Mouse (Mus musculus): ENCODE measurements around the gene Qk. TPM values are rescaled to one million over a fixed set of nuclear protein-coding genes. Genes with fewer than 3 reads are reported as not detected.

Gene Qk
- total RNA-seq, 1 experiment: 129 TPM

- no peak for DNase-seq (ENCODE audit: low read depth, low spot score)
- in situ Hi-C loops (cut with MboI; ENCODE audit: low sequenced_read_pairs in 2 of 2, unreplicated experiment in 2 of 2): no loop called here
- no peak overlapping the region for H3K9ac ChIP-seq (ENCODE audit: insufficient read depth, low read depth, low read length, poor library complexity, severe bottlenecking)
- TF ChIP-seq MAFK (IDR thresholded peaks at IDR 0.05; ENCODE audit: insufficient read depth, low read depth, low read length): peak; percentile 55; the same call in 1 of the 2 replicates
- TF ChIP-seq ZC3H11A (IDR thresholded peaks at IDR 0.05; ENCODE audit: borderline replicate concordance, low read depth, low read length): no peak
- no peak overlapping the region for H3K27ac ChIP-seq (ENCODE audit: insufficient read depth, low read depth, low read length, poor library complexity, severe bottlenecking)
- H3K9me3 ChIP-seq (ENCODE audit: control insufficient read depth, insufficient read depth, low read depth, low read length): no peaks in the 10 kb centered on the region
- H3K4me1 ChIP-seq (ENCODE audit: control insufficient read depth in 2 of 2, insufficient read depth in 2 of 2, low read length in 2 of 2, poor library complexity in 1 of 2): peaks cover 11 to 18% of the 10 kb centered on the region in 2 experiments; a peak in 3 of 4 replicates
- 0 out of 2 replicates have a peak, but pooled peaks cover 2% of the 10 kb centered on the region for H3K36me3 ChIP-seq (ENCODE audit: control insufficient read depth, insufficient read depth, low read length, poor library complexity, severe bottlenecking)
- H3K4me3 ChIP-seq (ENCODE audit: insufficient read depth in 1 of 2, low read depth in 1 of 2, low read length in 2 of 2, poor library complexity in 1 of 2, severe bottlenecking in 1 of 2): no peak overlapping the region
Measured at GRCm38 (mm10) chr17:10332127-10332526, 12.5 kb upstream of the Qk start.

DNA sequence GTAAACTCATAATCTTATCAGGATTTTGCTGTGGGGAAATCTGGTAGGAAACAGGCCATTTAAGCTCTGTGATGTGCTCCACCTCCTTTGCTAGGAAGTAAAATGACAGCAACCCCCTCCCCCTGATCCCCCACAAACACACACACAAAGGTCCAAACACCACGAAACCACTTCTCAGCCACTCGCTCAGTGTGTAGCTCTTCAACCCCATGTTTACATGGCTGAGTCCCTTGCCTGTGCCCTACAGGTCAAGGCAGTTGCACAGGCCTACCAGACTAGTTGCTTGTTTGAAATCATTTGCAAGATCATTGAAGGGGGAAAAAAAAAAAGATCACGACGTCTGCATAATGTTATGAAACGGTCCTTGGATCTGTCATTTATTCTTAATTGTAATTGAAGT is 9.8 kb upstream of the Qk start:
- Histone ChIP-seq H3K4me3 (ENCODE audit: insufficient read depth in 1 of 2, low read depth in 1 of 2, low read length in 2 of 2, poor library complexity in 1 of 2, severe bottlenecking in 1 of 2) (no peak overlapping the region), H3K9ac (ENCODE audit: insufficient read depth, low read depth, low read length, poor library complexity, severe bottlenecking) (no peak overlapping the region), H3K9me3 (ENCODE audit: control insufficient read depth, insufficient read depth, low read depth, low read length) (no peaks in the 10 kb centered on the region), H3K36me3 (ENCODE audit: control insufficient read depth, insufficient read depth, low read length, poor library complexity, severe bottlenecking) (0 out of 2 replicates have a peak, but pooled peaks cover 2% of the 10 kb centered on the region), H3K27ac (ENCODE audit: insufficient read depth, low read depth, low read length, poor library complexity, severe bottlenecking) (no peak overlapping the region), H3K4me1 (ENCODE audit: control insufficient read depth in 2 of 2, insufficient read depth in 2 of 2, low read length in 2 of 2, poor library complexity in 1 of 2) (peaks cover 5 to 15% of the 10 kb centered on the region in 2 experiments; a peak in 3 of 4 replicates)
- TF ChIP-seq HCFC1 (IDR thresholded peaks at IDR 0.05; ENCODE audit: borderline replicate concordance, insufficient read depth, low read length) (no peak), MAFK (IDR thresholded peaks at IDR 0.05; ENCODE audit: insufficient read depth, low read depth, low read length) (no peak), ZNF384 (IDR thresholded peaks at IDR 0.05; ENCODE audit: low read depth, low read length) (no peak), ZC3H11A (IDR thresholded peaks at IDR 0.05; ENCODE audit: borderline replicate concordance, low read depth, low read length) (no peak)
- no peak for DNase-seq (ENCODE audit: low read depth, low spot score)
- in situ Hi-C loops (cut with MboI; ENCODE audit: low sequenced_read_pairs in 2 of 2, unreplicated experiment in 2 of 2): no loop called here

DNA sequence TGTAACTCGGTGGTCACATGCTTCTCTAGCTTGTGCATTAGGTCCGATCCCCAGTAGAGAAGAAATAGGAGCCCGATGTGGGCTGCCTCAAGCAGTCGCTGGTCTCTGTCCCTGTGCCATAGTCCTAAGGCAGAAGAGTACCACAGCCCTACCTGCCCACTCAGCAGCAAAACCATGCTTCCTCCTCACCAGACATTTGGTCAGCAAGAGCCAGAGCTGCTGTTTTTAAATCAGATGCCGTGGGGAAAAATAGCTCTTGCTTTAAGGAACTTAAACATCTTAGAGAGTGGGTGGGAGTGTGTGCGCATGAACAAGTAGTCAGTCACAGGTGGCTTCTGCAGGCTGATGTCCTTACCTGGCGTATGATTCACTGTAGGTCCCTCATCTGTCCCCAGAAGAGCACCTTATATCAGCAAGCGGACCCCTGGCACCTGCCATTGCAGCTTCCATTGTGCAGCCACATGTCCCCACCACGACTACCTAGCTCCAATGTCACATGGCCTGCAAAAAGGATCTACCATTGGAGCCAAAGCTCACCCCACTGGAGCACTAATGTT is 9.0 kb upstream of the Qk start:
- in situ Hi-C loops (cut with MboI; ENCODE audit: low sequenced_read_pairs in 2 of 2, unreplicated experiment in 2 of 2): no loop called here
- no peak for DNase-seq (ENCODE audit: low read depth, low spot score)
- H3K36me3 ChIP-seq (ENCODE audit: control insufficient read depth, insufficient read depth, low read length, poor library complexity, severe bottlenecking): 0 out of 2 replicates have a peak, but pooled peaks cover 2% of the 10 kb centered on the region
- TF ChIP-seq CHD2 (IDR thresholded peaks at IDR 0.05; ENCODE audit: low read depth, low read length): no peak
- no peak for TF ChIP-seq ZC3H11A (IDR thresholded peaks at IDR 0.05; ENCODE audit: borderline replicate concordance, low read depth, low read length)
- no peak for TF ChIP-seq MAFK (IDR thresholded peaks at IDR 0.05; ENCODE audit: insufficient read depth, low read depth, low read length)
- TF ChIP-seq HCFC1 (IDR thresholded peaks at IDR 0.05; ENCODE audit: borderline replicate concordance, insufficient read depth, low read length): no peak
- no peak for TF ChIP-seq ZNF384 (IDR thresholded peaks at IDR 0.05; ENCODE audit: low read depth, low read length)
- no peak overlapping the region for H3K27ac ChIP-seq (ENCODE audit: insufficient read depth, low read depth, low read length, poor library complexity, severe bottlenecking)
- no peak overlapping the region for H3K9ac ChIP-seq (ENCODE audit: insufficient read depth, low read depth, low read length, poor library complexity, severe bottlenecking)
- no peaks in the 10 kb centered on the region for H3K9me3 ChIP-seq (ENCODE audit: control insufficient read depth, insufficient read depth, low read depth, low read length)
- peaks cover 0 to 13% of the 10 kb centered on the region in 2 experiments; a peak in 2 of 4 replicates for H3K4me1 ChIP-seq (ENCODE audit: control insufficient read depth in 2 of 2, insufficient read depth in 2 of 2, low read length in 2 of 2, poor library complexity in 1 of 2)
- no peak overlapping the region for H3K4me3 ChIP-seq (ENCODE audit: insufficient read depth in 1 of 2, low read depth in 1 of 2, low read length in 2 of 2, poor library complexity in 1 of 2, severe bottlenecking in 1 of 2)

GRCm38 (mm10) chr17:10327584-10328210 is 8.0 kb upstream of the Qk start:
- DNase-seq (ENCODE audit: low read depth, low spot score): no peak

More at GRCm38 (mm10) chr17:10327584-10328210, 8.0 kb upstream of the Qk start:
- in situ Hi-C loops (cut with MboI; ENCODE audit: low sequenced_read_pairs in 2 of 2, unreplicated experiment in 2 of 2): no loop called here
- no peak for TF ChIP-seq ZNF384 (IDR thresholded peaks at IDR 0.05; ENCODE audit: low read depth, low read length)
- no peak for TF ChIP-seq CHD2 (IDR thresholded peaks at IDR 0.05; ENCODE audit: low read depth, low read length)
- TF ChIP-seq HCFC1 (IDR thresholded peaks at IDR 0.05; ENCODE audit: borderline replicate concordance, insufficient read depth, low read length): no peak
- no peak for TF ChIP-seq MAFK (IDR thresholded peaks at IDR 0.05; ENCODE audit: insufficient read depth, low read depth, low read length)
- TF ChIP-seq ZC3H11A (IDR thresholded peaks at IDR 0.05; ENCODE audit: borderline replicate concordance, low read depth, low read length): no peak
- Histone ChIP-seq H3K9ac (ENCODE audit: insufficient read depth, low read depth, low read length, poor library complexity, severe bottlenecking) (no peak overlapping the region), H3K4me1 (ENCODE audit: control insufficient read depth in 2 of 2, insufficient read depth in 2 of 2, low read length in 2 of 2, poor library complexity in 1 of 2) (peaks cover 0 to 8% of the 10 kb centered on the region in 2 experiments; a peak in 2 of 4 replicates), H3K9me3 (ENCODE audit: control insufficient read depth, insufficient read depth, low read depth, low read length) (no peaks in the 10 kb centered on the region), H3K36me3 (ENCODE audit: control insufficient read depth, insufficient read depth, low read length, poor library complexity, severe bottlenecking) (0 out of 2 replicates have a peak, but pooled peaks cover 2% of the 10 kb centered on the region), H3K4me3 (ENCODE audit: insufficient read depth in 1 of 2, low read depth in 1 of 2, low read length in 2 of 2, poor library complexity in 1 of 2, severe bottlenecking in 1 of 2) (no peak overlapping the region), H3K27ac (ENCODE audit: insufficient read depth, low read depth, low read length, poor library complexity, severe bottlenecking) (no peak overlapping the region)

Data from ES-E14 (cell line).